Mouse (Mus musculus) cerebellum, adult 9-10 months (tissue): ENCODE data around the gene Thada.
A peak's percentile ranks its signal among the peaks of the same experiment; 100 is the strongest.

ENCODE experiments used
- DNase-seq: peaks from one replicate; pipeline ENCODE4 v3.0.0; 2022

The Thada gene

DNA sequence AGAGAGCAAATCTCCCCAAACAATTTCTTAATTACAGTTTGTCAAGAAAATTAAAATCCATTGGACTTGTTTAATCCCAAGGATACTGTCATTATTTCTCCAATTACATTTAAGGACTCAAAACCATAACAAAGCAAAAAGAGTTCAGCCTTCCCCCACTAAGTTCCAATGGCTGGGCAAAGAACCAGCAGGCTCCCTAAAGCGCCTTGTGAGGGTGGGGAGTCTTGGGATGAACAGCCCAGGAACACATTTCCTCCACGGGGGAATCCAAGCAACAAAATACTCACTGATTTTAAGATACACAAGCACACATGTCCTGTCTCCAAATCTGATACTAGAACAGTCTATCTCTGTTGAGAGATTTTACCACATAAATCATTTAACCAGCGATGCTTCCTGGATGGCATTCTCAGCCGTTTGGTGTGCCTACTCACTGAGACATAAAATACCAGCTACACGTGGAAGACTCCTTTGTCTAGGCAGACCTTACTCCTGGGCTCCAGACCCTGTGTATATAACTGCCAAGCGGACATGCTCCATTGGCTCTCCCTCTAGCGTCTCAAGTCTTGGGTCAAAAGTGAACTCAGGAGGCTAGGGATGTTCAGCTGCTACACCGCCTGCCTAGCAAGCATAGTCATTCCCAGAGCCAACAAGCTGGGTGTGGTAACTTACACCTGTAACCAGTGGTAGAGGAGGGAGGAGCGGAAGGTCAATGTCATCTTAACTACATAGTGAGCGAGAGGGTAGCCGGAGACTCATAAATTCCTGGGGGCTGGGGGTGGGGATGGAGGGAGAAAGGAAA is 97.6 kb downstream of the Thada start:
- peak; percentile 49 for DNase-seq

DNA sequence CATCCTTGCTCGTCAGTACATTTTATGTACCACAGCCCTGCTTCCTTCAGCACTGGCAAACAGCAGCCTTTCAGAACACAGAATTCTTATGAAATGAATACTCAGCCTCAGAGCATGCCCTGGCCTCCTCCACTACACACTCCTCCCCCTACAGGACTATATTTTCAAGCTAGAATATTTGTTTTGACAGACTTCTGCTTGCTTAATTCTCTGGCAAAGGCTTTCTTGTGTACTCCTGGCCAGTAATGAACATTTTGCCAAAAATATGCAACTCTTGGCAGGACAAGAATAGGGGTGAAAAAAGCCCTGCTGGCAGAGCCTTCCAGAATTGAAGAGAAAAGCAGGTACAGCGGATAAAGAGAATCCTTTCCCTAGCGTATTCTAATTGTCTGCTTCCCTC is 98.3 kb downstream of the Thada start:
- DNase-seq = peak; percentile 93

DNA sequence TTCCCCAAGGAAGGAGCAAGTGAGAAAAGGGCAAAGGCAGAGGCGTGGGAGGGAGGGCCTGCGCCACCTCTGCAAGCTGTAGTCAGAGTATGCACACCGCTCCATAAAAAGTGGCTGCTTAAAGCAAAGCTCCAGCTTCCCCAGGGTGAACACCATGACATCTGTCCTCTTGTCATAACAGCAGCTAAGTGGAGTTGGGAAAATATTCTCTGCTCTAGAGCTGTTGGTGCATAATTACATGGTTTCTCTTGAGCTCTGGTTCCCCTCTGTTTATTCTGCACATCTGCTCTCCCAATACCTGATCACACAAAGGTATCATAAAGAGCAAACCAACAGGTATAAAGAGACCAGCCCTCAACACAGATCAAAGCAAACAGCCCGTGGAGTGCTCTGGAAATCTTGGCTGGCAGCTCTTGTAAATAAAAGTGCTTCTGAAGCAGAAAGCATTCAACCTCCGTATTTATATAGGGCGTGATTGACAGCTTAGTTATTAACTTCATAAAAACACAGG is 100.2 kb downstream of the Thada start:
- no peak for DNase-seq

DNA sequence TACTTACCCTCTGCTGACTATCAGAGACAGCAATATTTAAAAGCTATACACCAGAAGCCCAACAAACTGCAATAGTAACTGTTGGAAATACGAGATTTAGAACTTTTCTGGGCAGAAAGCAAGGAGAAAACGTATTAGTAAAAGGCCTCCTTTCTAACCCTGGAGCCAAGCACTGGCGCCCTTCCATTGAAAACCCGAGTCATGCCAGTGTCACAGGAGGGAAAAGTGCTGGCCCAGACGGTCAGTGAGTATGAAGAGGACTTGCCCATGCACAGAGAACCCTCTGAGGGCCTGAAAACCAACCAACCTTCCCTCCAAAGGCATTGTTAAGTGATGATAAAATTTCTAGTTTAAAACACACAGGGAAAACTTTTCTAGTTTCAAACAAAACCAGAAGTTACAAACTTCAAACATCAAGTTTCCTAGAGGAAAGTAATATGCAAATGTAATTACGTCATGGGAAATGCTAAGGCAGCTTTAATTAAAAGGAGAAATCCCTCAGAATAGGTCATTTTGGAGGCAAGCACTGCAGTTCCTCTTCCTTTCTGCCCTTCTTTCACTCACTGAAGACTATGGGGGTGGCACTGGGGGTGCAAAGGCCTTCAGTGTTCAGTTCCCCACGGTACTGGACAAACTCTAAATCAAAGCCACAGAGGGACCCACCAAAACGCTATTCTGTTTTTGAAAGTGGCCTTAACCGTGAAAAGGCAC is 100.8 kb downstream of the Thada start:
- DNase-seq = peak; percentile 65

- no peak for DNase-seq
These were observed 102.6 kb downstream of the Thada start for GRCm38 (mm10) chr17:84363444-84363843.

DNA sequence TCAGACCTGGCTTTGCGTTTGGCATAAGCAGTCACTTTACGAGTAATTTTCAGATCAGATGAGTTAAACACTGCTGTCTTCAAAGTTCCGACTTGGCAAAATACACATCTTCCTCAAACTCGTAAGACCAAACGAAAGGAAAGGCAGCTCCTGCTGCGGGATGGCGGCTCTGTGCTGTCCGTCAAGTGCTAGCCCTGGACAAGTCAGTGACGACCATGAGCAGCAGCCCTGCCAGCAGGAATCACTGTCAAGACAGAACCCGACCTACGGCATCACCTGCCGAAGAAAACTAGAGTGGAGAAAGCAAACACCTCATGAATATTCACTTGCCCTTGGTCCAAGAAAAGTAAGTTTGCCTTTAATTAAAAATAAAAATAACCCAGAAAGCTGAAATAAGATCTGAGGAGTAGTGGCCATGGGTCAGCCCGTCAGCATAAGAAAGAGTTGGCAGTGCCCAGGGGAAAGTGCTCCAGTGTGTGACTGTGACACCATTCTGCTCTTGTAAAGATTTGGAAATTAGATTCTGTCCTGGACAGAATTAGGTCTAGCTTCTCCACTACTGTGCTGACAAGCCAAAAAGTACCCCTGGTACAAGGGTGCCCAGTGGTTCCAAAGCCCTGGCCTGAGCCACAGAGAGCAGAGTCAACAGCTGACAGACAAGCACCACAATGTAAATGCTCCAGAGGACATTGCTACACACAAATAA is 103.3 kb downstream of the Thada start:
- DNase-seq = no peak

- DNase-seq = no peak
These were observed 105.0 kb downstream of the Thada start for GRCm38 (mm10) chr17:84361006-84361405.

DNA sequence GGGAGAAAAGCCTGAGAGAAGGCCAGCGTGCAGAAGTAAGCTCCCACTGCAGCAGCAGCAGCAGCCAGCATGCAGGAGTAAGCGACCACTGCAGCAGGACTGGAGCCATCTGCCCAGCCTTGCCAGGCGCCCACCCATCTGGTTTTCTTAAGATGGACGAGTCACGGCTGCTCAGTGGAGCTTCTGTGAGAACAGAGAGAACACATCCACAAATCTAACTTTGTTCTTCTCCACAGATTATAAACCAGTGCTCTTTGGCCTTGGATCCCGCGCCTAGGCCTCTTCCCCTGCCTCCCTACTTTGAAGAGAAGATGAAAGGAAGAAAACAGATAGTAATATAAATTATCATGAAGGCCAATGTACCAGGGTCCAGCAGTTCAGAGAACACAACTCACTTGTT is 106.2 kb downstream of the Thada start:
- DNase-seq = no peak

DNA sequence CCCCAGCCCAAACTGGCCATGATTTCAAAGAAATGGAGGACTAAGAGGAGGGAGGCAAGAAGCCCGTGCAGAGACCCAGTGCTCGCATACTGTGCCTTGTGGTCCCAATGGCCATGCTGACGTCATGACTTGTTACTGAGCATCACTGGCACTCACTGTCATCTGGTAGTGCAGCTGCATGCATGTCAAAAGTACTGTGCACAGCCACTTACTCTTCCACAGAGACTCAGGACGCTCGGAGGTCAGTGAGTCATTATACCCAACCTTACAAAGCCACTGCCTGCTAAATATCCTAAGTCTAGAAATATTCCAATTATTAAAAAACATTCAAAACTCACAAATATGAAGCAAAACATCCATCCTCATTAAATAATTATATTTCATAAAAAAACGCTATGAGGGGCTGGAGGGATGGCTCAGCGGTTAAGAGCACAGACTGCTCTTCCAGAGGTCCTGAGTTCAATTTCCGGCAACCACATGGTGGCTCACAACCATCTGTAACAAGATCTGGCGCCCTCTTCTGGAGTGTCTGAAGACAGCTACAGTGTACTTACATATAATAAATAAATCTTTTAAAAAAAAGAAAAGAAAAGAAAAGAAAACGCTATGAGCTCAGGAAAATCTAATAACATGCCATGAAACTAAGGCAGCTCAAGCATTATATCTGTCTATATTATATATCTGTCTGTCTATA is 106.9 kb downstream of the Thada start:
- no peak for DNase-seq

DNA sequence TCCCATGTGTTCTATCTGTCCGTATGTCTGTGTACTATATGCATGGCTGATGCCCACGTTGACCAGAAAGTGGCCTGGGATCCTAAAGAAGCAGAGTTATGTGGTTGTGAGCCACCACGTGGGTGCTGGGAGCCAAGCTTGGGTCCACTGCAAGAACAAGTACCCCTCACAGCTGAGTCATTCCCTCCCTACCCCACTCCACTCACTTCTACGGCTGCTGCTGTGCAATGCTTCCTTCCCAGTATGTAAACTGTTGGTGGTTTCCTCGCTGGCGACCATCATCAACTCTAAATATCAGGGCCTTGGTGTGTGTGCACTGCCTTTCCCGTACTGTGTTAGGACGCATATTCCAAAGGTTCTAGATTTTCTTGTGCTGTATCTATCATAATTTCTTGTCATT is 108.2 kb downstream of the Thada start:
- no peak for DNase-seq

DNA sequence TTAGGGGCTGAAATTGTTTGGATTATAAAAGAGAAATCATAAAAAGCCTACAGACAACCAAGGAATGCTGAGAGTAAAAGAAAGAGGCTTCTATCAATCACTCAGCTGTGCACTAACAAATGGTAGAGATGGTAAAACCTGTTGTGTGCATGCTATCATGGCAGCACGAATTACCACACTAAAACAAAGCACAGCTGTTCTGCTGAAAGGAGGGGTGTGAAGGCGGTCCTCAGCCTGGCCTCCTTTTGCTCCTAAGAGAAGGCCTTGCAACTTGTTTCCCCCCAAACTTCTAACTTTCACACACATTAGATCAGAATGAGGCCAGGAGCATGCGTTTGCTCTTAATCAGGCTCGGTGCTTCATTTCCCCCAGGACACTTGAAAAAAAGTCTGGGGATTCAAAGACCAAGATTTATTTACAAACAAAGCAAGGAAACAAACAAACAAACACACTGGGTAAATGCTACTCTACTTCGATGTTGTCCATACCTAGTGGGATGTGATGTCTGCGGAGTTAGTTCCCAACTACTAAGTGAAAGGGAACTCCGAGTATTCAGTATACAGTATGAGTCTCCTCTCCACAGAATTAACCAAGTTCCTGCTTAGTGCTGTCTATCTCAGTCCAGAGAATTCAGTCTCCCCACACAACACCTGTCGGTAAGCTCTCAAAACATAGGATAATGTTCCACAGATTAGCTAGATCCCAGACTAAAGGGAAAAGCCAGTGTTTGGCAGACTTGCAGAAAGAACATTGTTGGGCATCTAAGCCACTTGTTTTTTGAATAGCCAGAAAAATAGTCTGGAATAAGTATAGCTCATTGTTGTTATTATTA is 109.7 kb downstream of the Thada start:
- no peak for DNase-seq

GRCm38 (mm10) chr17:84355006-84355405 is 111.0 kb downstream of the Thada start:
- DNase-seq = no peak

DNA sequence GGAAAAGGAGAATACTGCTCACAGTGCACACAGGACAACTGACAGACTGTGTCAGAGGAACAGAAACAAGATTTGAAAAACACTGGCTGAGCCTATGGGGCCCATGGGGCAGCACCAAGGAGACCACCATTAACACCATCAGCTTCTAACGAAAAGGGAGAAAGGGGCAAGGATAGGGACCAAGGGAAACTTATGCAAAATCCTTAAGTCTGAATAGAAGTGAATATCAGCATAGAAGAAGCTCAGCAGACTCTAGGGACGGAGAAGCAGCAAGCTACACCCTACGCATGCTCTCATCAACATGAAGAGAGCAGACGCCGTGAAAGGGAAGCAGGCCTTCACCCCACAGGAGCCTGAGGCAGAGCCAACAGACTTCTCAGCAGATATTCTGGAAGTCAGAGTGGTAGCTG is 112.1 kb downstream of the Thada start:
- peak; percentile 79 for DNase-seq

GRCm38 (mm10) chr17:84353224-84353901 is 112.6 kb downstream of the Thada start:
- no peak for DNase-seq

DNA sequence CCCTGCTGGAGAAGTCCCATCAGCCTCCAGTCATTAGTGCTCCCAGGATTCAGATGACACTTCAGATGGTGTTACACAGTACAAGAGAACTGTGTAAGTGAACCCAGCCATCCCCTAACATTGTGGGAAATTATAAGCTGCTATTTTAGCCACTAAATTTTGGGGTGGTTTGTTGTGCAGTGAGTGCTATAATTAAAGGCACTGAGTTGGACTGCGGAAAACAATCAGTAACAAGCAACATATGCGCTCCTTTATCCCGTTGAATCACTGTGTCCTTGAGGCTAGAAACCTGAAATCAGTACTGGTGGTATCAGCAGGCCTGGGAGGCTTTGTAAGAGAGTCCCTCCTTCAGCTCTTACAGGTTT is 113.2 kb downstream of the Thada start:
- DNase-seq = no peak

DNA sequence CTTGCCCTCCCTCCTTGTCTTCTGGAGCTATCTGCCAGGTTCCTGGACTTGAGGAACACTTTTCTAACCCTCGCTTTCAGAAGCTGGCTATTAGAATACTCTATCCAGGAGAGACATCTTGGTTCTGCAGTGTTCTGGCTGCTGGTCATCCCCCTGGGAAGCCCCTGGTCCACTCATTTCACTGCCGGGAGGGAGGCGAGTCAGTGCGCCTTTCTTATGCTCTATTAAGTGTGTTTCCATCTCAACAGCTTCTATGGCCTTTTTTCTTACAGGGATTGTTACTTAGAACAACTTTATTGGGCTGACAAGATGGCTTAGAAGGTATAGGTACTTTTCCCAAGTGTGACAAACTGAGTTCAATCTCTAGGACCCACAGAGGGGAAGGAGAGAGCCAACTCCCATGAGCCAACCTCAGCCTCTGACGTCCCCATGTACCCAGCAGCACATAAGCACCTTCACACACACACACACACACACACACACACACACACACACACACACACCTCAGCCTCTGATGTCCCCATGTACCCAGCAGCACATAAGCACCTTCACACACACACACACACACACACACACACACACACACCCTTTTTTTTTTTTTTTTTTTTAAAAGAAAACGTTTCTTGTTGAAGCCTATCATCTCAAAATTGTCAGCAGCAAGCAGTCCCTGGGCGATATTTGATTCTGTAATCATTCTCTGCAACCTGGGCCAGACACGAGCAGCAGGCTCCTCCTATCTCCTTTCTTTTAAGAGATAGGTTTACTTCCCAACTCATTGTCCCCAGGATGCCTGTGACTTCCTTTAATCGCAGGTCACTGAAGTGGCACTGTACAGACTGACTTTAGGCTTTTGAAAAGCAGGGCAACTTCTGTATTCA is 113.9 kb downstream of the Thada start:
- DNase-seq = no peak

- DNase-seq = no peak
These were observed 114.7 kb downstream of the Thada start for GRCm38 (mm10) chr17:84351276-84351675.

DNA sequence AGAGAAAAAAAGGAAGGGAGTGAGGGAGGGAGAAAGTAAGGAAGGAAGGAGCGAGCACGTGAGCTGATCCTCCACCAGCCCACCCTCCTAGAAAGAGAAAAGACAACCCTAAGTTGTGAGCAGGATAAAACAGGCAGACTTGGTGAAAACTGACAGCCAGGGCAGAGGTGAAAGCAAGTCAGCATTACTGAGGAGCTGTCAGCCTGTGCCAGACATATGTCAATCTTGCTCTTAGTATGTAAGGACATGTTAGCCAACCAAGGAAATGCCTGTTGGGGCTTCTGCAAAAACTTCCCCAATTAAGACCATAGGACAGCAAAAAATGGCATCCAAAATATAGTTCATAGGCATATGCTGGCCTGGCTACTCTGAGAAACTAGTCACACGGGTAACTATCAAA is 117.1 kb downstream of the Thada start:
- no peak for DNase-seq

DNA sequence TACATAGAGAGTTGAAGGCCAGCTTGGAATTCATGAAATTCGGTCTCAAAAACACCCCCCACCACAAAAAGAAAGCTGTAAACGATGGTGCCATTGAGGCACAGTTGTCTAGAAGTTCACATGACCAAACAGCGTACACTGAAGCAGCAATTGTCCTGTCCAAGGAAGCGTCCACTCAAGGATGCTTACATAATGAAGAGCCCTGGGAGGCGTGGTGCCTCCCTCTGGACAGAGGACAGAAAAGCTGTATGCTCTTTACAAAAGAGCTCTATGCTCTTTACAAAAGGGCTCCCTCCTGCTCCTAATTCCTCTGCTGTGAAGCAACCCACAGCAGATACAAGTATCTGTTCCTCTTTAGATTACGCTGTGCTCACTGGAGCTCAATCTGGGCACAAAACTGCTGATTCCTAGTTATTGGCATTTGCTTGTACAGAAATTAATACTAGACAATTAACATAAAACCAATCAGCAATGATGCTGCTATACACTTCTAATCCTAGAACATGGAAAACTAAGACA is 123.6 kb downstream of the Thada start:
- no peak for DNase-seq

DNA sequence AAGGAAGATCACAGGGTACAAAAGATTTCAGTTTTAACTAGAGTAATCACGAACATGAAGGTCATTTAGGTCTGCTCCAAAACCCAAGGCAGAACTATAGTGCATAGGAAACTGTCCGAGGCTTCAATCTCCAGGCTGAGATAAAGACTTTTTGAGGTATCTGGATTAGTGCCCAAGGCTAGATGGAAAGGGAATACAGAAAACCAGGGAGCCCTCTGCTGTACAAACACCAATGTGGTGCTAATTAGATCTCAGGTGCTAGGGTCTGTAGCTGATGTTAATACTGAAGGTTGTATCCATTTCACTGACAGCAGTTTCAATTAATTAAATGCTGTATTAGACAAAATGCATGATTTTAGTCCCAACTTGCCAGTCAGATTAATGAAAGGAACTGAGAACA is 124.3 kb downstream of the Thada start:
- DNase-seq = no peak
